Mouse (Mus musculus) heart, adult 11 months (tissue): ENCODE results near the gene C130026I21Rik.
A peak's percentile ranks its signal among the peaks of the same experiment; 100 is the strongest.
"Not testable (repeated sequence)": the region's sequence is repeated elsewhere in the genome, so short reads cannot be mapped to it uniquely, and the experiment has no call there.

Experiments used
- DNase-seq: peaks from one replicate; pipeline ENCODE4 v3.0.0; 2022

Gene C130026I21Rik

DNA sequence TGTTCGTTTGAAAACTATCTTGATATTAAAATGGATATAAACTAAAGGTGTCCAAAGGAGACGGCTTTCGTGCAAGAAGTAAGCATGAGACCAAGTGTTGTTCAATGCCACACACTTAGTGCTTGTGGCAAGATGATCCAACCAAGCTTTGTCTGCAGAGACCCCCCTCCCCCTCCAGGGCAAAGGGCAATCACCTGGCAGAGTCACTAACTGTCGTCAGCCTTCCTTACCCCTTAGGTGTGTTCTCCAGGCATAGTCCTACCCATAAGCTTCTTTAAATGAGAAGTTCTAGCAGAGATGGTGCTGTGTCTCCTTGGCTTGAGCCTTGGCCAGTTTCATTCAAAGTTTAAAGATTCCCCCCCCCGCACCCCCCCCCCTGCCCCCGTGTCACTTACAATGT lies 152.8 kb downstream of the C130026I21Rik start:
- peak; percentile 95 for DNase-seq

DNA sequence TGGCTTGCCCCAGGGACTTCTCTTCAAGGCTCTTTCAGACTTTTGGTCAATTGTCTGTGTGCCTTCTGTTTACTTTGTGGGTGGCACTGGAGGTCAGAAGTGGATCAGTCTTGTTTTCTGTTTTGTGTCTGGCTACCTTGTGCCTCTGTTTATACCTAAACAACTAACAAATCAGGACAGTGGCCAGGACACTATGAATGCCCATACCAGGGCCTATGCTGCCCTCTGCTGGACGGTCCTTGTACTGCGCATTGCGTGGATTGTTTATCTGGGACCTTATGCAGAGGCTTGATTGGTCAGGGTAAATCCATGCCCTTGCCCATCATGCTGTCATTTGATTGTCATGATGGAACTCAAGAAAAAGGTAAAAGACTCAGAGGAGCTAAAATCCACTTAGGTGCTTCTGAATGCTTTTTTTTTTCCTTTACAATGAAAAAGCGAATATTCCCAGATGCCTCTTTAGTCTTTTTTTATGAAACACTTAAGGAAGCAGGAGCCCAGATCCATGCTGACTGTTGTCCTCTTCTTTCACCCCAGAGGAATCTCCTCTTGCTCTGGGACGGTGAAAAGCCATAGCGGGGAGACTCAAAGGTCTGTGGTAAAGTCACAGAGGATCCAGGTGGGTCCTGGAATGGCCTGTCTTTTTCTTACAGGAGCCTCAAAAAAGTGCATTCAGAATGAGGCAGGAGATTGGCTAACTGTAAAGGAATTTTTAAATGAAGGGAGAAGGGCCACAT lies 155.5 kb downstream of the C130026I21Rik start:
- DNase-seq, result peak; percentile 91

DNA sequence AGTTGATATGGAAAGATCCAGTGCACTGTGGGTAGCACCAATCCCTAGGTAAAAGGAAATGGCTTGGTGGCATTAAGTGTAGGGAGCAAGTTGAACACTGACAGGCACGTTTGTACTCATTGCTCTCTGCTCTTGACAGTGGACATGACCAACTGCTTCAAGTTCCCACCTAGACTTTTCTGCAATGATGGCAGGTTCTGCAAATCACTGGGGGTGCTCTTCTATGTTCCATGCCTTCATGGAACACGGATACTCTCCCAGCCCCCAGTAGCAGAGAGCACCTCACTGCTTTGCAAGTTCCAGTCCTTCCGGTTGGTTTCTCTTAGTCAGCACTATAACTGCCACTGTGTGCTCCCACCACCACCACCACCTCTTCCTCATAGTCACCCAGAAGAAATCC lies 156.3 kb downstream of the C130026I21Rik start:
- DNase-seq, result peak; percentile 93

DNA sequence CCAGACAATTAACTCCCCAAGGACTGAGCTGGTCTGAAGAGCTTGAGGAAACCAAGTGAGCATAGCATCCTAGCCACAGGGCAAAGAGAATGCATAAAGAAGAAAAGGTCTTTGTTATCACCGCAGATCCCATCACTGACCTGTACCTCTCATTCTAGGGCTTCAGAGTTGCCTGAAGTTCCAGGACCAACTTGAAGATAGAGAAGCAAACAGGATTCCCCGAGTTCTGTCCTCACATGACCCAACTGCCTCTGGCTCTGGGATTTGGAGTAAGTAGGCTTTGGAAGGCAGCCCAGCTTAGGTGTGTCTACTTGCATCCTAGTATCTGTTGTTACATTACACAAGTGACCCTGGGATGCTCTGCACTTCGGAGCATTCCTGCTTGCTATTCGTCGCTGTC lies 157.5 kb downstream of the C130026I21Rik start:
- DNase-seq, result peak; percentile 93

DNA sequence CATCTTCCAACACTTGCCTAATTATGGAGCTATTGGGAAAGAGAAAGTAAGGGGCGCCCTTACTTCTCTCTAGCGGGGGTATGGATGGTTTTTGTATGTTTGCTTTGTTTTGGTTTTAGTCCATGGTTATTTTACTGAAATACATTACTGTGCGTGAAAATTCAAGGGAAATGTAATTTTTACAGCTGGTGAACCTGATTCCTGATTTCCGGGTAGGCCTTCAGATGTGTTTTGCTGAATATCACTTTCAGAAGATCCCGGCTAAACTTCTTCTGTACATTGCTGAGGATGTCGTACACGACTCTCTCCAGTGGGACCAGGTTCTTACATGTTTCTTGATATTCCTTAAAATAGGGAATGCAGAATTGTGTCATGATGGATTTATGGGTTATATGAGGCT lies 158.1 kb downstream of the C130026I21Rik start:
- DNase-seq, result peak; percentile 83

DNA sequence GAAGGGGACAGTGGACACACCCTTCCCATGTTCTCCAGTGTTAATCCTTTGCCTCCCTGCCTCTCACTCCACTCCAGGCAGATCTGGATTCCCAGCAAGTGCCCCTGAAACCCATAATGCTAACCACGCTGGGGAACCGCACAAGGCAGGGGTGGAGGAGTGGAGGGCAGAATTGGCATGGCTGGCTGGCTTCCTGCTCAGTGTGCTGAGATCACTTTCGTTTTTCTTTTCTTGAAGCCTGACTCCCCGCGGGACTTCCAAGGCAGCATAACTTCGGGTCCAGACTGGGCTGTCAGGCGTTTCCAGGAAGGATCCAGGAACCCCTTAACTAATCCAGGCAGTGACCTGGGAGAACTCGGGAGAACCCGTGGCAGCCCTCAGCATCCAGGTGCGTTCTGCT lies 158.8 kb downstream of the C130026I21Rik start:
- DNase-seq, result peak; percentile 96

DNA sequence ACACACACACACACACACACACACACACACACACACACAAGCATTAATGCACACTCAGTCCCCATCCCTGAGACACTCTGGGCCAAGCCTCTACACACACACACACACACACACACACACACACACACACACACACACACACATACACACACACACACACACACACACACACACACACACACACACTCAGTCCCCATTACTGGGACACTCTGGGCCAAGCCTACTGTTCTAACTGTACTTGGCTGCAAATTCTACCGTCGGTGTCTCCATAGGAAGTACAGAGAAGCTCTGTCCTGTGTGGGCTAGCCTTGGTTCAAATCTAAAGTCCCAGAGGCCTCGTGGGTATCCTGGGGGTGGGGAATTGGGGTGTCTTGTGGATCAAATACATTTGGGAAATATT lies 159.5 kb downstream of the C130026I21Rik start:
- DNase-seq, result peak; percentile 87

DNA sequence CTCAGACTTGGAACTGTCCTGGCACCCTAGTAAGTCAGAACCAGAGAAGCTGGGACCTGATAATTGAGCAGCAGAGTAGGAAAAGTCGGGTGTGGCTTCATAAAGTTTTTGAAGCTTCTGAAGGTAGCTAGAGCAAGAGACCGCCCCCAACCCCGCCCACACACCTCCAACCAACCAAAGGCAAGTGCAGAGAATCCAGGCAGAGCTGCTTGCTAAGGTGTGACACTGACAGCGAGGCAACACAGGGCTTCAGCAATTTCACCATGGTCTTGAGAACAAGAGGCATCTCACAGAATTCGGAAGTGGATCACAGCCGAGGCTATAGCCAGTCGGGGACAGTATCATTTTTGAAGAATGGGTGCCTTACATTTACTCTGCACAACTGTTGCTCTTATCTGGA lies 160.6 kb downstream of the C130026I21Rik start, which contains the start of gene A530032D15Rik:
Gene A530032D15Rik (minus strand): TSS at position 101 of the 400 bp plus-strand sequence.
- DNase-seq, result not testable (repeated sequence)

DNA sequence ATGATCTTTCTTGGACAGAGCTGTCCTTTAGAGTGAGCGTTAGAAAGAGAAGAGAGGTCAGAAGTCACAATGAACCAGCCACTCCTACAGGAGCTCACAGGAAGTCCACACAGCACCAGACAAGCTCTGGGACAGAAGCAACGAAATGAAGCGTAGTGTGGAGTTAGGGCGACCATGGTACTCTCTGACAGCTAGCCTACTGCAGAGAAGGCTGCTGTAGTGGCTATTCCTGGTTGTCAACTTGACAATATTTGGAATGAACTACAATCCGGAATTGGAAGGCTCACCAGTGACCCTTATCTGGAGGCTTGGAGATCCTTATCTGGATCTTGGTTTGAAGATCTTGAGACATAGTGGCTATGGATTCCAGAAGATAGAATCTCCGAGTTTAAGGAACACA lies 164.4 kb downstream of the C130026I21Rik start:
- DNase-seq, result peak; percentile 85

DNA sequence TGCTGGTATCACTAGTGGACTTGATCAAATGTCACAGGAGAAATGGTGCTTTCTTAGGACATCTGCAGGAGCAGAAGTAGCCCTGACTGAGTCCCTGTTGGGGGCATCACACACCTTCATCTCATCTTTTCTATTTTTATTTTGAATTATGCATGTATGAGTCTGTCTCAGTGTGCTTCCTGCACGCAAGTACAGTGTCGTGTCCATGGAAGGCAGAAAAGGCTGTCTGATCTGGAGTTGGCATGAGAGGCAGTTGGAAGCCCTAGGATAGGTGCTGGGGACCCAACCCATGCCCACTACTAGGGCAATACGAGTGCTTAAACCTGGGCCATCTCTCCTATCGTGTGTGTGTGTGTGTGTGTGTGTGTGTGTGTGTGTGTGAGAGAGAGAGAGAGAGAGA lies 165.0 kb downstream of the C130026I21Rik start:
- DNase-seq, result peak; percentile 96

DNA sequence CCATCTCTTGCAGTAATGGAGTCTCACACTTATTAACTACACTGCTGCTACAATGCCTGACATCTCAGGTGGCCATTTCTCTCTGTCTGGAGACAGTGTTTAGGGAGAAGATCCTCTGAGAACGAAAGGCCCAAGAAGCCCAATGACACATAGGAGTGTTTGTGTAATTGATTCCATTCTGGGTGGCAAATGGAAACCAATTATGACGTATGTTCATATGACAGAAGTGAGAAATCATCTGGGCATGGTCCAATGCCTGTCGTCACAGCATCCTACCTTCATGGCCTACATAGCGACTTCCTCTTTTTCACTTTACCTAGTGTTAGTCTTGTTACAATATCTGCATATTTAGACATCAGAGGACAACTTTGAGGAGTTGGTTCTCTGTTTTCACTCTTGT lies 168.6 kb downstream of the C130026I21Rik start:
- DNase-seq, result peak; percentile 91

DNA sequence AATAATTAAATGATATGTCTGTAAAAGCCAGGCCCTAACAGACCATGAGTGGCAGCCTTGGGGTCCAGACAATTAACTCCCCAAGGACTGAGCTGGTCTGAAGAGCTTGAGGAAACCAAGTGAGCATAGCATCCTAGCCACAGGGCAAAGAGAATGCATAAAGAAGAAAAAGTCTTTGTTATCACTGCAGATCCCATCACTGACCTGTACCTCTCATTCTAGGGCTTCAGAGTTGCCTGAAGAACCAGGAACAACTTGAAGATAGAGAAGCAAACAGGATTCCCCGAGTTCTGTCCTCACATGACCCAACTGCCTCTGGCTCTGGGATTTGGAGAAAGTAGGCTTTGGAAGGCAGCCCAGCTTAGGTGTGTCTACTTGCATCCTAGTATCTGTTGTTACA lies 170.5 kb downstream of the C130026I21Rik start, which contains the start of gene Gm10553:
Gene Gm10553 (plus strand): TSS at position 301 of the 400 bp plus-strand sequence.
- DNase-seq, result not testable (repeated sequence)

DNA sequence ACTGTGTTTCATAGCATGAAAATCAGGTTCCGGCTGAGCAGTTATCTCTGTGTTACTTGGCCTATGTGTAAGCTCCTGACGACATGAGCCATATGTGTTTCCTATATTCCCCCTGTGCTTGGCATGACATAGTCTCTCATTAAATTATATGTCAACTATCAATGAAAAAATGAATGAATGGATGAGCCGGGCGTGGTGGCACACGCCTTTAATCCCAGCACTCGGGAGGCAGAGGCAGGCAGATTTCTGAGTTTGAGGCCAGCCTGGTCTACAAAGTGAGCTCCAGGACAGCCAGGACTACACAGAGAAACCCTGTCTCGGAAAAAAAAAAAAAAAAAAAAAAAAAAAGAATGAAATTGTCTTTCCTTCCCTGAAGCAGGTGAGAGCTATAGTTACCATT lies 171.3 kb downstream of the C130026I21Rik start:
- DNase-seq, result peak; percentile 94

DNA sequence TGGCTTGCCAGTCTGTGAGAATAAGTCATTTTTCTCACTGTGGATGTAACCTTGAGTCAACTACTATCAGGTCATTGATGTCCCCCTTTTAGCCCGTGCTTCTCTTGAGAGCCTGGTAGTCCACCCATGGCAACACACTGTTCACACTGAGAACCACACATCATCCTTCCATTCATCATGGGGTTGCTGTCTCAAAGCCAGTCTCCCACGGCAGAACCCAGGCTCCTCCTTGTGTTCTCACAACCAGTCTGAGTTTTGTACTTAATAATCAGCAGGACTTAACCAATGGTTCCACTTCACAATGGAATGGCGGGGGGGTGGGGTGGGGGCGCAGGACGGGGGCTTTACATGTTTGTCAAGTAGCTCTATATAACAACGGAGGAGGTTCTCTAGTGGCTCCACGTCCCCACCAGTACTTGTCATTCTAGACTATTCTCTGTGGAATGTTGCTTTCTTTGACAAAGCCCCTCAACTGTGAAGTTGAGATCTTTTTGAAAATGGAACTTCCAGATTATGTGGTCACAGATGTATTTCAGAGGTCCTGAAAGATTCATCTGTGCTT lies 177.3 kb downstream of the C130026I21Rik start:
- peak; percentile 92 for DNase-seq

DNA sequence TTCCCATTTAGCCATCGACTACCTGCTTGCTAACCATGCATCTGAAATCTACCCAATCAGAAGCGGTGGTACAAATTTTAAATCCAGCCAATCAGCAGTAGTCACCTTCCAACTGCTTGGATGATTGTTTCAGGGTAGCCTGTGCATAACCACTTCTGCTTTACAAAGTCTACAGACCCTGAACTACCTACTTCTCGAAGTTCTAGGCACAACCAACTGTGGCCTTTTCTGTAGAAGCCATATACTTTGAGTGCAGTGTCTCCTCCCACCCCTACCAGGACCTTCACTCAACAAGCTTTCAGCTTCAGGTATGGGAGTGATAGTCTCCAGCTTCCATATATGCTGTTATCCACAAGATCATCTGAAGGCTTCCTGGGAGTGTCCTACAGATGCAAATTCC lies 178.2 kb downstream of the C130026I21Rik start:
- peak; percentile 90 for DNase-seq

DNA sequence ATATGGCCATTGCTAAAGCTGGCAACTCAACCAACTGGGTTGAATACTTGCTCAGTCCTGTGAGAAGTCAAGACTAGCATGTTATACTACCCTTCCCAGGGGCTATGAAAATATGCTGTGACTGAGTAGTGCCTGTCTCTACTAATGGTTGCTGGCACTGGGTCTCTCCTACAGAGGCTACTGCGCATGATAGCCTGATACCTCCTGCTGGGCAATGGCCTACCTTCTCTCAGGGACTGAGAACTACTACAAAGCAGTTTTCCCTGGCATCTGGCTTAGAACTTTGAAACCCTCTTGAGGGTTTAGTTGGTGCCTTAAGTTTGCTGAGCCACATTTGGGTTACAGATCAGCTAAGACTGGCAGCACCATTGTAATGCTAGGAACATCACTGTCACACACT lies 184.2 kb downstream of the C130026I21Rik start:
- peak; percentile 90 for DNase-seq

DNA sequence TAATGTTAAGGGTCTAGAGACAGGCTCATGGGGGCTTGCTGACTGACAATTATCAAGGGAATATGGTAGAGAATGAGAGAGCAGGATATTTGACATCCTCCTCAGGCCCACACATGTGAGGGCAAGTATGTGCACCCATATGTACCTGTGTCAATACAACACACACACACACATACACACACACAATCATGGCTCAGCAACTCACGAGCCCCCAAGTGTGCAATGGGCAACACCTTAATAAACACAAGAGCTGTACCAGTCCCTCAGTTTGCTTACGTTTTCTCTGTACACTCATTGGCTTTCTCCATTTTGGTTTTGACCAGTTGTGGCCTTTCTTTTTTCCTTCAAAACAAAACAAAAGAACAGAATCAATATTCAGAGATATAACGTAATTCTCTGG lies 185.6 kb downstream of the C130026I21Rik start:
- peak; percentile 87 for DNase-seq

DNA sequence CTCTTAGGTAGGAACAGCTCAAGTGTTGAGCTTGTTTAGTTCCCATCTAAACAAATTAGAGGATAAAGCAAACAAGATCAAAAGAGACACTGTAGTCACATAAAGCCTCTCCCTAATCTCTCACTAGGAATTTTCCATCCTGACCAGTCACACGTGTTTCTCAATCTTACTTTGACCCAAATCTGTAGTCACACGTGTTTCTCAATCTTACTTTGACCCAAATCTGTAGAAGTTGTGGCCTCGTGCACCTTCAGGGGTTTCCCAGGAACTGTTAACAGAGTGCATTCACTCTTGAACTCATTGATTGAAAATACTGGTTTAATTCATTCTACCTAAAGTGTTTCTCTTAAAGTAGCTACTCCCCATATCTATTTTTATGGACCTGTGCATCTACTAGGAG lies 197.3 kb downstream of the C130026I21Rik start:
- peak; percentile 12 for DNase-seq

DNA sequence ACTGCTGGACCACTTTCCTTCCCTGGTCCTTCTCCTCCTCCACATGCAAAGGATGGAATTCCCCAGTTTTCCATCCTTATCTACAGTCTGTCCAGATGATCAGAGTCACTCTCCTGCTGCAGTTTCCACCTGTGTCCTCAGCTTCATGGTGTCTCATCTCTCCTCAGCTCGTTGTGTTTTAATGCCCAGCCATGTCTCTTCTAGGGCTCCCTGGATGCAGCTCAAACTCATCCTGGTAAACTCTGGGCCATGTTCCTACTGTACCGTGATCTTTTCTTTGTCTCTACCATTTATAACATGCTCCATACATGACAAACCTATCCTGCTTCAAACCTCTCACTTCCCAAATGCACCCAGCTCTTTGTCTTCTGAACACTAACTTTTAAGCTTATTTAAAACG lies 198.7 kb downstream of the C130026I21Rik start:
- peak; percentile 94 for DNase-seq

DNA sequence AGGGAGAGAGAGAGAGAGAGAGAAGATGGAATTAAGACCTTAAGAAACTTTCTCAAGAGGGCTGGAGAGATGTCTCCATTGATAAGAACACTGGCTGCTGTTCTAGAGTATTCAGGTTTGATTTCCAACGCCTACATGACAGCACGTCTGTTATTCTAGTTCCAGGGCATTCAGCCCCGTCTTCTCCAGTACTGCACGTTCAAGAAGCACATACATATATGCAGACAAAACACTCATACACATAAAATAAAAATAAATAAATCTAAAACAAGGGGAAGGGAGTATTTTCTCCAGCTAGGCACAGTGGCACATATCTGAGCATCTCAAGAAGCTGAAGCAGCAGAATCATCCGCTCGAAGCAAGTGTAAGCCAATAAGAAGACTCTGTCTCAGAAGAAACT lies 234.6 kb downstream of the C130026I21Rik start:
- DNase-seq, result peak; percentile 90

DNA sequence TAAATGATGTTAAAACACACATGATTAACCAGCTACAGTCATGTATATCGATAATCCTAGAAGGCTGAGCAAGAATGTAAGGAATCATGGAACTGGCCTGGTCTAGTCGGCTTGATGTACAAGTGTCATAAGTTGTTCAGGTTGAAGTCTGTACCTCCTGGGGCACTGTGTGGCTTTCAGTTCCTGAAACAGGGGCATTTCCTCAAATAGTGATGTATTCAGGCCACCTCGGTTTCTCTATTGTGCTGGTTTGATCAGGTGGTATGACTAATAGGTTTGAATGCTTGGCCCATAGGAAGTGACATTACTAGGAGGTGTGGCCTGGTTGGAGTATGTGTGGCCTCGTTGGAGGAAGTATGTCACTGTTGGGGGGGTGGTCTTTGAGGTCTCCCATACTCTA lies 236.0 kb downstream of the C130026I21Rik start:
- DNase-seq, result peak; percentile 61

DNA sequence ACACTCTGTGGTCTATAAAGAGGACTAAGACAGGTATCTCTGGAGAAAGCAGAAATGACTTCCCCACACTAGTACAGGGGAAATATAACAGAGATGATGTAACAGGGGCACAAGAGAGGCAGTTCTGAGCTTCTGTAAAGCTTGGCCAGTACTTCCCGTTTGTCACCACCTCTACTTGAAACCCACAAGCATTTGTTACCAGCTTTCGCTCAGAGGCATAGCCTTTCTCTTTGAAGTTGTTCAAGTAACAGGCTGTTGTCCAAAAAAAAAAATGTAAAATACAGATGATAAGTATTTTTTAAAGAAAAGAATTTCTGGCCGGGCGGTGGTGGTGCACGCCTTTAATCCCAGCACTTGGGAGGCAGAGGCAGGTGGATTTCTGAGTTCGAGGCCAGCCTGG lies 236.8 kb downstream of the C130026I21Rik start:
- peak; percentile 19 for DNase-seq

DNA sequence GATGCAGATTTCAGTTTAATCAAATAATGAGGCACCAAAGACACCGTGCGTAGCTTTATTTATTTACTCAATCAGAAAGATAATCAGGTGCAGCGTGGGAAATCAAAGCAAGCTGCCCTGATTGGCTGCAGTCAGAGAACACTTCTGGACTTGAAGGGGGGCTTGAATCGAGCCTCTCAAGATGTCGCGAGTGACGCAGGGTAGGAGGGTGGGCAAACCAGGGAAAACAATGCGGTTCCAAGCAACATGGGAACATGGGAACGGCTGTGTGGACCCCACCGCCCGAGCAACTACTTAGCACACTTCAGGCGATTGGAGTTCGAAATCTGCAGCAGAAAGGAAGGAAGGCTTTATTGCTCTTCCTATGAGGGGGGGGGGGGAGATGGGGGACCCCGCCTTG lies 240.2 kb downstream of the C130026I21Rik start:
- peak; percentile 91 for DNase-seq

DNA sequence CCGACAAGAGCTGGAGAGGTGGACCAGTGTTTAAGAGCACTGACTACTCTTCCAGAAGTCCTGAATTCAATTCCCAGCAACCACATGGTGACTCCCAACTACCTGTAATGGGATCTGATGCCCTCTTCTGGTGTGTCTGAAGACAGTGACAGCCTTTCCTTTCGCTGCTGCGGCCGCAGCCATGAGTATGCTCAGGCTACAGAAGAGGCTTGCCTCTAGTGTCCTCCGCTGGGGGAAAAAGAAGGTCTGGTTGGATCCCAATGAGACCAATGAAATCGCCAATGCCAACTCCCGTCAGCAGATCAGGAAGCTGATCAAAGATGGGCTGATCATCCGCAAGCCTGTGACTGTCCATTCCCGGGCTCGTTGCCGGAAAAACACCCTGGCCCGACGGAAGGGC lies 258.4 kb downstream of the C130026I21Rik start:
- peak; percentile 83 for DNase-seq

DNA sequence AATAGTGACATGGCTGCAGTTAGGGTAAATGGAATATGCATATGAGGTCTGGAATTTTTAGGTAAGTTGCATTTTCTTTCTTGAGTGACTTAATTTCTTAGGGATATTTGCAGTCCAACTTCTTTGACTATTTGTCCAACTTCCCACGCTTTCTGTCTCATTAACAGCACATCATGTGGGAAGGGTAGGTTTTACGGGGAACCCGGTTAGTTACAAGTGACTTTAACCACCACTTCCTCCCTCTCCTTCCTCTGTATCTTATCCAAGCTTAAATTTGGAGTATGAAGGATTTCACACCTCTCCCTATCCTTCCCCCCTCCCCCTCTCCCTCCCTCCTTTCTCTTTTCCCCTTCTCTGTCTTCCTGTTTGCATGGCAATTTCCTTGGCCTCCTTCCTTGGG lies 259.4 kb downstream of the C130026I21Rik start:
- peak; percentile 88 for DNase-seq
